Mouse (Mus musculus): Measurements from ENCODE around the gene Spink2. TPM values are rescaled to one million over a fixed set of nuclear protein-coding genes. Genes with fewer than 3 reads are reported as not detected.

Gene Spink2
- total RNA-seq (2014; rRNA removed) (not detected in 2 replicates), polyA plus RNA-seq (2015; fragmentation: Nextera tagmentation; extraction: Ambion mirVana) (0.88 and 2.0 TPM in 2 replicates)

- Histone ChIP-seq H3K4me1 (ENCODE audit: insufficient read depth) (no peaks in the 10 kb centered on the region), H3K27ac (ENCODE audit: low read depth, low read length) (no peak within 1 kb of the TSS), H3K4me3 (ENCODE audit: low read depth, low read length) (no peak within 1 kb of the TSS), H3K9ac (no peak within 1 kb of the TSS), H3K4me2 (ENCODE audit: low read depth) (peak within 1 kb of the TSS; percentile 40), H3K9me3 (ENCODE audit: low read length) (no peaks in the 10 kb centered on the region), H3K36me3 (ENCODE audit: insufficient read depth) (no peaks in the 10 kb centered on the region), H3K27me3 (ENCODE audit: insufficient read depth, low read length) (no peaks in the 10 kb centered on the region; the same call in 1 of the 2 replicates)
- TF ChIP-seq CTCF (IDR thresholded peaks at IDR 0.05; ENCODE audit: low read depth) = no peak
- DNase-seq (no peak), ATAC-seq (no peak)
- 14% methylated on average over 18 of the region's 18 CpGs for WGBS
Observed at GRCm38 (mm10) chr5:77211236-77211635, at the start of gene Spink2. Gene Spink2 (minus strand): TSS chr5:77211471.

- Histone ChIP-seq H3K27ac (ENCODE audit: low read depth, low read length) (no peak overlapping the region), H3K4me3 (ENCODE audit: low read depth, low read length) (no peak overlapping the region), H3K9ac (no peak overlapping the region), H3K4me2 (ENCODE audit: low read depth) (no peak overlapping the region), H3K4me1 (ENCODE audit: insufficient read depth) (no peaks in the 10 kb centered on the region), H3K9me3 (ENCODE audit: low read length) (no peaks in the 10 kb centered on the region), H3K27me3 (ENCODE audit: insufficient read depth, low read length) (no peaks in the 10 kb centered on the region; the same call in 1 of the 2 replicates), H3K36me3 (ENCODE audit: insufficient read depth) (no peaks in the 10 kb centered on the region)
- ATAC-seq (no peak), DNase-seq (no peak)
- 64% methylated on average over 6 of the region's 6 CpGs for WGBS
- TF ChIP-seq CTCF (IDR thresholded peaks at IDR 0.05; ENCODE audit: low read depth) = no peak
Observed at GRCm38 (mm10) chr5:77260141-77260540, 48.9 kb upstream of the Spink2 start.

- H3K4me1 ChIP-seq (ENCODE audit: insufficient read depth) = no peaks in the 10 kb centered on the region
- ATAC-seq = no peak
- H3K9ac ChIP-seq = no peak overlapping the region
- H3K4me2 ChIP-seq (ENCODE audit: low read depth) = no peak overlapping the region
- H3K9me3 ChIP-seq (ENCODE audit: low read length) = no peaks in the 10 kb centered on the region
- no peak overlapping the region for H3K4me3 ChIP-seq (ENCODE audit: low read depth, low read length)
- H3K27me3 ChIP-seq (ENCODE audit: insufficient read depth, low read length) = no peaks in the 10 kb centered on the region; the same call in 1 of the 2 replicates
- no peaks in the 10 kb centered on the region for H3K36me3 ChIP-seq (ENCODE audit: insufficient read depth)
- DNase-seq = no peak
- no peak for TF ChIP-seq CTCF (IDR thresholded peaks at IDR 0.05; ENCODE audit: low read depth)
- H3K27ac ChIP-seq (ENCODE audit: low read depth, low read length) = no peak overlapping the region
Observed at GRCm38 (mm10) chr5:77259315-77259714, 48.0 kb upstream of the Spink2 start.

- WGBS = 73% methylated on average over 3 of the region's 3 CpGs
- Histone ChIP-seq H3K27me3 (ENCODE audit: insufficient read depth, low read length) (no peaks in the 10 kb centered on the region; the same call in 1 of the 2 replicates), H3K9ac (no peak overlapping the region), H3K4me3 (ENCODE audit: low read depth, low read length) (no peak overlapping the region), H3K4me1 (ENCODE audit: insufficient read depth) (no peaks in the 10 kb centered on the region), H3K4me2 (ENCODE audit: low read depth) (no peak overlapping the region), H3K27ac (ENCODE audit: low read depth, low read length) (no peak overlapping the region), H3K36me3 (ENCODE audit: insufficient read depth) (no peaks in the 10 kb centered on the region), H3K9me3 (ENCODE audit: low read length) (no peaks in the 10 kb centered on the region)
- no peak for ATAC-seq
- DNase-seq = no peak
- no peak for TF ChIP-seq CTCF (IDR thresholded peaks at IDR 0.05; ENCODE audit: low read depth)
Observed at GRCm38 (mm10) chr5:77257603-77258002, 46.3 kb upstream of the Spink2 start.

- Histone ChIP-seq H3K9me3 (ENCODE audit: low read length) (no peaks in the 10 kb centered on the region), H3K36me3 (ENCODE audit: insufficient read depth) (no peaks in the 10 kb centered on the region), H3K4me1 (ENCODE audit: insufficient read depth) (no peaks in the 10 kb centered on the region), H3K4me2 (ENCODE audit: low read depth) (no peak overlapping the region), H3K27ac (ENCODE audit: low read depth, low read length) (no peak overlapping the region), H3K27me3 (ENCODE audit: insufficient read depth, low read length) (no peaks in the 10 kb centered on the region), H3K4me3 (ENCODE audit: low read depth, low read length) (no peak overlapping the region), H3K9ac (no peak overlapping the region)
- TF ChIP-seq CTCF (IDR thresholded peaks at IDR 0.05; ENCODE audit: low read depth) = no peak
- DNase-seq (no peak), ATAC-seq (no peak)
- 61% methylated on average over 3 of the region's 3 CpGs for WGBS
Observed at GRCm38 (mm10) chr5:77254402-77254801, 43.1 kb upstream of the Spink2 start.

- Histone ChIP-seq H3K4me2 (ENCODE audit: low read depth) (no peak overlapping the region), H3K4me1 (ENCODE audit: insufficient read depth) (no peaks in the 10 kb centered on the region), H3K9ac (no peak overlapping the region), H3K9me3 (ENCODE audit: low read length) (no peaks in the 10 kb centered on the region), H3K36me3 (ENCODE audit: insufficient read depth) (no peaks in the 10 kb centered on the region), H3K4me3 (ENCODE audit: low read depth, low read length) (no peak overlapping the region), H3K27me3 (ENCODE audit: insufficient read depth, low read length) (no peaks in the 10 kb centered on the region), H3K27ac (ENCODE audit: low read depth, low read length) (no peak overlapping the region)
- TF ChIP-seq CTCF (IDR thresholded peaks at IDR 0.05; ENCODE audit: low read depth) = no peak
- no peak for DNase-seq
- 78% methylated on average over 1 of the region's 1 CpGs for WGBS
- no peak for ATAC-seq
Observed at GRCm38 (mm10) chr5:77253154-77253553, 41.9 kb upstream of the Spink2 start.

GRCm38 (mm10) chr5:77252115-77252827 lies 41.0 kb upstream of the Spink2 start:
- H3K27ac ChIP-seq (ENCODE audit: low read depth, low read length) = no peak overlapping the region
- TF ChIP-seq CTCF (IDR thresholded peaks at IDR 0.05; ENCODE audit: low read depth) = no peak
- 60% methylated on average over 8 of the region's 8 CpGs for WGBS
- no peaks in the 10 kb centered on the region for H3K4me1 ChIP-seq (ENCODE audit: insufficient read depth)
- no peaks in the 10 kb centered on the region for H3K27me3 ChIP-seq (ENCODE audit: insufficient read depth, low read length)
- H3K9me3 ChIP-seq (ENCODE audit: low read length) = no peaks in the 10 kb centered on the region
- no peak overlapping the region for H3K4me3 ChIP-seq (ENCODE audit: low read depth, low read length)
- DNase-seq (no peak), ATAC-seq (no peak)
- no peak overlapping the region for H3K9ac ChIP-seq
- no peaks in the 10 kb centered on the region for H3K36me3 ChIP-seq (ENCODE audit: insufficient read depth)
- no peak overlapping the region for H3K4me2 ChIP-seq (ENCODE audit: low read depth)
